Mouse (Mus musculus) ES-Bruce4 (cell line): ENCODE results near the gene Frmd4a.

Source experiments
- CTCF ChIP-seq: IDR thresholded peaks from one replicate; pipeline ENCODE4 v1.8.1; 2011; ENCODE audit warnings: low read depth, low read length
- POLR2A ChIP-seq: IDR thresholded peaks from one replicate; pipeline ENCODE4 v1.8.1; 2011; ENCODE audit warnings: low read length; ENCODE audit not compliant: insufficient read depth

GRCm38 (mm10) chr2:4531533-4532197 lies 514.1 kb downstream of the Frmd4a start:
- TF ChIP-seq POLR2A (no peak), CTCF (no peak)
